In genomic region chr2:161302796-161303195, GRCm38 (mm10) we compare ENCODE assay signal across 16 mouse cellular contexts.
"Had no signal": no experiment of that assay in that cellular context is flagged by ENCODE, and none has a peak within 500 bp of the region (broad histone marks: within the 10 kb centered on the region; RNA-seq: fewer than 3 reads in every experiment).

No protein-coding gene starts in this region.

- H3K9ac ChIP-seq: kidney, embryonic 15.5 days; liver, embryonic 15.5 days; midbrain, embryonic 12.5 days; stomach, embryonic 15.5 days had no signal

- H3K4me2 ChIP-seq: kidney, embryonic 15.5 days; liver, embryonic 11.5 days; liver, embryonic 15.5 days; midbrain, embryonic 12.5 days; stomach, embryonic 15.5 days had no signal

- H3K4me3 ChIP-seq: kidney, embryonic 15.5 days; left cerebral cortex, adult 2 months; limb, embryonic 10.5 days; liver, embryonic 15.5 days; megakaryocyte, embryonic 14.5 days; midbrain, embryonic 12.5 days; stomach, embryonic 15.5 days had no signal

- H3K36me3 ChIP-seq: kidney, embryonic 15.5 days; limb, embryonic 10.5 days; liver, embryonic 15.5 days; midbrain, embryonic 12.5 days; stomach, embryonic 15.5 days had no signal

- H3K9me3 ChIP-seq: kidney, embryonic 15.5 days; limb, embryonic 10.5 days; liver, embryonic 15.5 days; midbrain, embryonic 12.5 days; stomach, embryonic 15.5 days had no signal

- H3K27me3 ChIP-seq: kidney, embryonic 15.5 days; liver, embryonic 15.5 days; megakaryocyte, embryonic 14.5 days; midbrain, embryonic 12.5 days; stomach, embryonic 15.5 days had no signal

- DNase-seq: kidney, adult 2 months; kidney, postnatal 14 days; lung, adult 2 months; lung, postnatal 10 days; right cerebral cortex, postnatal 14 days; thymus, adult 2 months; thymus, postnatal 25 days had no signal

- H3K27ac ChIP-seq: kidney, embryonic 15.5 days; left cerebral cortex, adult 2 months; limb, embryonic 10.5 days; liver, embryonic 15.5 days; macrophage; midbrain, embryonic 12.5 days; stomach, embryonic 15.5 days had no signal

- H3K4me1 ChIP-seq: kidney, embryonic 15.5 days; liver, embryonic 15.5 days; megakaryocyte, embryonic 14.5 days; midbrain, embryonic 12.5 days; stomach, embryonic 15.5 days had no signal
